Mouse (Mus musculus) forebrain, embryonic 14.5 days (tissue): ENCODE measurements around the gene Anks1b. TPM values are rescaled to one million over a fixed set of nuclear protein-coding genes. Genes with fewer than 3 reads are reported as not detected.
"Not testable (repeated sequence)": the region's sequence is repeated elsewhere in the genome, so short reads cannot be mapped to it uniquely, and the experiment has no call there.

ENCODE experiments used
- ATAC-seq: fragments of 200-750 bp; cut with Nextera tagmentation; 2 replicates; pipeline ENCODE4 v1.8.0; 2017; ENCODE audit warnings: mild to moderate bottlenecking, moderate library complexity
- DNase-seq: peaks from one replicate; pipeline ENCODE4 v3.0.0-alpha.2; 2015; ENCODE audit warnings: low spot score
- H3K27ac ChIP-seq: fragments of 300-500 bp; sonication (generic); 2 replicates; pipeline ENCODE4 v1.5.1; 2014; ENCODE audit warnings: low read depth, mild to moderate bottlenecking, control low read depth, low read length, moderate library complexity
- H3K27me3 ChIP-seq: fragments of 300-500 bp; sonication (generic); replicated peaks from 2 replicates; pipeline ENCODE4 v1.6.1; 2014; ENCODE audit warnings: low read length, control low read depth, mixed read lengths; ENCODE audit not compliant: control insufficient read depth, insufficient read depth
- H3K36me3 ChIP-seq: fragments of 300-500 bp; sonication (generic); 2 replicates; pipeline ENCODE4 v1.6.1; 2014; ENCODE audit warnings: low read length, control low read depth; ENCODE audit not compliant: control insufficient read depth, insufficient read depth
- H3K4me1 ChIP-seq: fragments of 300-500 bp; sonication (generic); 2 replicates; pipeline ENCODE4 v1.6.1; 2014; ENCODE audit warnings: antibody characterized with exemption, low read length, control low read depth; ENCODE audit not compliant: control insufficient read depth, insufficient read depth
- H3K4me2 ChIP-seq: fragments of 300-500 bp; sonication (generic); 2 replicates; pipeline ENCODE4 v1.6.1; 2014; ENCODE audit warnings: mild to moderate bottlenecking, control low read depth, low read length
- H3K4me3 ChIP-seq: fragments of 300-500 bp; sonication (generic); 2 replicates; pipeline ENCODE4 v1.5.1; 2014; ENCODE audit warnings: low read depth, low read length, control low read depth
- H3K9ac ChIP-seq: fragments of 300-500 bp; sonication (generic); 2 replicates; pipeline ENCODE4 v1.6.1; 2014; ENCODE audit warnings: mild to moderate bottlenecking, low read length, control low read depth, moderate library complexity
- H3K9me3 ChIP-seq: fragments of 300-500 bp; sonication (generic); replicated peaks from 2 replicates; pipeline ENCODE4 v1.6.1; 2016; ENCODE audit warnings: low read length, control low read depth, mixed read lengths; ENCODE audit not compliant: control insufficient read depth
- WGBS: fragments of 180-500 bp; shearing (Covaris S2); extraction: QIAGEN DNeasy Blood & Tissue Kit; methylation state at CpG from one replicate; pipeline ENCODE4 v1.1.7; 2014; 5-methylcytosine and 5-hydroxymethylcytosine counted together
- polyA plus RNA-seq: library from polyadenylated mRNA; unstranded; fragments of >200 nt; fragmentation: Nextera tagmentation; extraction: Ambion mirVana; gene quantifications from 2 replicates; pipeline ENCODE4 v1.2.1, GENCODE M21; 2014

Gene Anks1b
- polyA plus RNA-seq, 1 experiment from 2014 or later, result 36.0 TPM

DNA sequence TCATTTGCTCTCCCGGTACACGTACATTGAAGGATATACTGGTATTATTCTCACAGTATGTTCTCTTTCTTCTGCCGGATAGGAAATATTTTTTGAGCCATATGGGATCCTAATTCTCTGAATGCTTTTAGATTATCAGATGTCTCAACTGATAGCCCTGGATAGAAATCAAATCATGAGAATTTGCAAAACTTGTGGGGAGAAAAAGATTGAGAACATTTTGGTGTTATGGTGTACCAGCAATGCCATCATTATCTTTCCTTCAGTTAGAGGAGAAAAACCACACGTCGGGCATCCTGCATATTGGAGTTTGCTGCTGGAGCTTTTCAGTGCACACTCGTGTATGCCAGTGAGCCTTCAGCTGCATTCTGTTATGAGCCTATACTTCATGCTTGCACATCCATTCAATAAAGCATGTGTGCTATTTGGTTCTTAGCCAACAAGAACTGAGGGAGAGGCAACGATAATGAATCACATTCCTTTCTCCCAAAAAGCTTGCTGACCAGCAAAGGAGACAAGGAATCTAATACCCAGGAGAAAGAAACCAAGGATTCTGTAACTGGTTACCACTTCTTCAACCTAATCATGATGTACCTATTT lies 756.9 kb downstream of the Anks1b start:
- DNase-seq, result peak; percentile 20
- WGBS, result 80% methylated on average over 7 of the region's 7 CpGs
- H3K4me3 ChIP-seq, result no peak overlapping the region

DNA sequence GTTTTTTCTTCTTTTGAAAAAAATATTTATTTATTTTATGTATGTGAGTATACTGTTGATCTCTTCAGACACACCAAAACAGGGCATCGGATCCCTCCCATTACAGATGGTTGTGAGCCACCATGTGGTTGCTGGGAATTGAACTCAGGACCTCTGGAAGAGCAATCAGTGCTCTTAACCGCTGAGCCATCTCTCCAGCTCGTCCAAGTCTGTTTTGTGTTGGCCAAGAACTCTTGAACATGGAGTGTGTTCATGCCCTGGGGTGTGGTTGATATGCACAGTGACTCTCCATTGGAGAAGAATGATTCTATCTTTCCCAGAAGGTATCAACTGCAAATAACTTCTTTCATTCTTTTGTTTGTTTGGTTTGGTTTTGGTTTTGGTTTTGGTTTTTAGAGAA lies 757.5 kb downstream of the Anks1b start:
- H3K9ac ChIP-seq, H3K36me3 ChIP-seq, H3K27me3 ChIP-seq, H3K4me3 ChIP-seq, DNase-seq, H3K4me2 ChIP-seq, H3K27ac ChIP-seq, H3K4me1 ChIP-seq, H3K9me3 ChIP-seq, ATAC-seq: not testable (repeated sequence)
- WGBS, result 87% methylated on average over 3 of the region's 3 CpGs

More for the DNA sequence above, 756.9 kb downstream of the Anks1b start:
- no peak overlapping the region for H3K4me2 ChIP-seq
- H3K36me3 ChIP-seq, result no peaks in the 10 kb centered on the region
- H3K27ac ChIP-seq, result no peak overlapping the region
- no peaks in the 10 kb centered on the region for H3K27me3 ChIP-seq
- H3K4me1 ChIP-seq, result no peaks in the 10 kb centered on the region
- no peak for ATAC-seq
- H3K9me3 ChIP-seq, result 0 out of 2 replicates have a peak, but pooled peaks cover 3% of the 10 kb centered on the region
- H3K9ac ChIP-seq, result no peak overlapping the region

DNA sequence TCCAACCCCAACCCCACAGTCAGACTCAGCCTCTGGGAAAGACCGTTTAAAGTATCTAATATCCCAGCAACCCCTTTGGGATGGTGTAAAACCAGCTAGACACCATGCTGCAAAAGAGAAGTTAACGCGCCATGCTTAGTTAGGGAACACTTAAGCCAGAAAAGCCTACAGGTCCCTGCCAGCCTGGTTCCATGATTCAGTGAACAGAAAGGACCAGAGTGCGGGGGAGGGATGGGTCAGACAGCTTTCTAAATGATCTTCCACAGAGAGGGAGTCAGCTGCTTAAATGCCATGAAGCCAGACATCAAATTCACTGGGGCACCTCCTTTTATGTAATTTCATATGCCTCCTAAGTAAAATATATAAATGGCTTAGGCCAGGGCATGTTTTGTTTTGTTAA lies 764.0 kb downstream of the Anks1b start:
- no peak overlapping the region for H3K4me3 ChIP-seq
- DNase-seq (no peak), ATAC-seq (no peak)
- H3K9ac ChIP-seq, result no peak overlapping the region
- no peak overlapping the region for H3K27ac ChIP-seq
- 0 out of 2 replicates have a peak, but pooled peaks cover 3% of the 10 kb centered on the region for H3K9me3 ChIP-seq
- H3K36me3 ChIP-seq, result no peaks in the 10 kb centered on the region
- WGBS, result 89% methylated on average over 4 of the region's 4 CpGs
- no peak overlapping the region for H3K4me2 ChIP-seq
- H3K27me3 ChIP-seq, result no peaks in the 10 kb centered on the region
- H3K4me1 ChIP-seq, result no peaks in the 10 kb centered on the region

DNA sequence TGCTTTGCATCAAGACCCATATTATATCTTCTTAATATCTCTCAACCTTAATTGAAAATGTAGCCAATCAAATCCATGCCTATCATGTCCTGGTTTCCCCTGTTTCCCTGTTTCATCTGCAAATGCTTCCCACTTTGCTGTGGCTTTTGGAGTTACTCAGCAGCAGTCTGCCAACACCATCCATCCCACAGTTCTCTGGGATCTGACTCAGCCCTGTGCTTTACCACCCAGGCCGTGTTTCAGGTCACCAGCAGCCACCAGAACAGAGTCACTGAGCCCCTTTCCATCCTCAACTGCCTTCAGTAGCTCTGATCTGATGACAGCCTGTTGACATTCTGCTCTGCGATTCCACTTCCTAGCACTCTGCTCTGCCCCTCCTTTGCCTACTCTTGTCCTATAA lies 776.4 kb downstream of the Anks1b start:
- WGBS, result 89% methylated on average over 2 of the region's 2 CpGs
- Histone ChIP-seq H3K4me3 (no peak overlapping the region), H3K4me2 (no peak overlapping the region), H3K9ac (no peak overlapping the region), H3K9me3 (no peaks in the 10 kb centered on the region), H3K27me3 (no peaks in the 10 kb centered on the region), H3K36me3 (no peaks in the 10 kb centered on the region), H3K27ac (no peak overlapping the region), H3K4me1 (no peaks in the 10 kb centered on the region)
- ATAC-seq, result no peak
- no peak for DNase-seq

DNA sequence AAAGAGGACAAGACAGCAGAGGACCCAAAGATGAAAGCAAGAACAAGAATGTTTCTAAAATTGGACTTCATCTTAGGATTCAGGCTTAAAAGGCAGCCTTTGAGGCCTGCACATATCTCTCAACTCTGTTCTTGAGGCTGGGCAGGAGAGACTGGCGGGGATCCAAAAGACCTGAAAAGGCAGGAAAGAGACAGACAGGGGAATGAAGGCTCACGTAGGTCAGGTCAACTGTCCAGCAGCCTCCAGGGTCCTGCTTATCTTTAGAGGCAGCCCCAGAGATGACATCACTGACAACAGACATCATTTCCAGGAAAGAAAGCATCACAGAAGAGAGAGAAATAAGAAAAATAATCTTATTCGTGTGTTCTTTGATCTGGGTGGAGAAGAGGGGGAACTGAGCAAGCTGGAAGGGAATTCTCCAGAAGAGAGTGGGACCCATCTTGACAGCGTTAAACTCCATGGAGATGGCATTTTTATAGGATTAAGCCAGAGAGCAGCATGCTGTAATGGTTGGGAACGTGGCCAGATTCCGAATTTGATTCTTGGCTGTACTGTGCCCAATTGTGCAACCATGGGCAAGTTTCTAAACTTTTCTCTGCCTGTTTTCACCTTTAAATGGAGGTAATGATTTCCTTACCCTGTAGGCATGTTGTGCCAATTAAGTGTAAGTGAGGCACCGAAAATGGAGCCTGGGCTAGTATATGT lies 784.3 kb downstream of the Anks1b start:
- no peak overlapping the region for H3K9ac ChIP-seq
- H3K36me3 ChIP-seq, result no peaks in the 10 kb centered on the region
- H3K27me3 ChIP-seq, result no peaks in the 10 kb centered on the region
- peak; percentile 77 for DNase-seq
- no peak overlapping the region for H3K4me3 ChIP-seq
- no peak overlapping the region for H3K4me2 ChIP-seq
- H3K27ac ChIP-seq, result no peak overlapping the region
- H3K4me1 ChIP-seq, result peaks cover 8% of the 10 kb centered on the region; the same call in 1 of the 2 replicates
- 38% methylated on average over 7 of the region's 7 CpGs for WGBS
- ATAC-seq, result peak; percentile 84
- no peaks in the 10 kb centered on the region for H3K9me3 ChIP-seq

DNA sequence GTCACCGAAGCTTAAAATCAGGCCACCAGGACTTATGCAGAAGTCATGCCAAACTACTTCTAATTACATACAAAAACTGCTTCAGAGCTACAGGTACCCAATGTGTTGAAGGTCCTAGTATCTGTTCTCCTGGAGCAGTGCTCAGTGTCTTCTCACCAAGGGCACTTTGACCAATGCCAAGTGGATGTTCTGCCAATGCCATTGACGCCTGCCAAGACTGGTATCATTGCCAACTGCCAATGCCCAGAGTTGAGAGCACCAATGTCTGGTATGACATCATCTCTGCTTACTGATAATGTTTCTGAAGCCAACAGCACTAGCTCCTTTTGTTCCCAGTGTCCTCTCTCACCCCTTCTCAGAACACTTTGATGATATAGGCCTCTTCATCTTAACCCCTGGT lies 793.4 kb downstream of the Anks1b start:
- H3K4me3 ChIP-seq, result no peak overlapping the region
- no peaks in the 10 kb centered on the region for H3K9me3 ChIP-seq
- H3K36me3 ChIP-seq, result no peaks in the 10 kb centered on the region
- WGBS, result 88% methylated on average over 2 of the region's 2 CpGs
- DNase-seq (no peak), ATAC-seq (no peak)
- no peaks in the 10 kb centered on the region for H3K27me3 ChIP-seq
- no peak overlapping the region for H3K9ac ChIP-seq
- no peak overlapping the region for H3K4me2 ChIP-seq
- no peaks in the 10 kb centered on the region for H3K4me1 ChIP-seq
- H3K27ac ChIP-seq, result no peak overlapping the region

DNA sequence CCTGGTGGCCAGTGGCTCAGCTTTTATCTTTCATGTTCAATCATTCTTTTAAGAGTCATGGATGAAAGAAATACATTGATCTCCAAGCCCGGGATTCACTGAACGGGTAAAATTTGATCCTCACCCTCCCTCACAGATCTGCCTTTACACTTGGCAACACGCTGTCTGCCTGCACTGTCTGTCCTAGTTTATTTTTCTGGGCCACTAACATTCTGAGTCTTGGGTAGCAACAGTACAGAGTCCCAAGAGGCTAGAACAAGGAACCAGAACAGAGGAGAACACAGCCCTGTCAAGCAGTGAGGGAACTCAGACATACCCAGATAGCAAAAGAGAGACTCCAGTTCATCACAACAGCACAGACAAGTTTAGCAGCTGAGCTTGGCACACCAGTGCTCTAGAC lies 797.0 kb downstream of the Anks1b start:
- Histone ChIP-seq H3K27me3 (no peaks in the 10 kb centered on the region), H3K4me1 (no peaks in the 10 kb centered on the region), H3K4me2 (no peak overlapping the region), H3K9me3 (no peaks in the 10 kb centered on the region), H3K36me3 (no peaks in the 10 kb centered on the region), H3K4me3 (no peak overlapping the region), H3K27ac (no peak overlapping the region), H3K9ac (no peak overlapping the region)
- ATAC-seq, result no peak
- 92% methylated on average over 3 of the region's 3 CpGs for WGBS
- DNase-seq, result no peak

DNA sequence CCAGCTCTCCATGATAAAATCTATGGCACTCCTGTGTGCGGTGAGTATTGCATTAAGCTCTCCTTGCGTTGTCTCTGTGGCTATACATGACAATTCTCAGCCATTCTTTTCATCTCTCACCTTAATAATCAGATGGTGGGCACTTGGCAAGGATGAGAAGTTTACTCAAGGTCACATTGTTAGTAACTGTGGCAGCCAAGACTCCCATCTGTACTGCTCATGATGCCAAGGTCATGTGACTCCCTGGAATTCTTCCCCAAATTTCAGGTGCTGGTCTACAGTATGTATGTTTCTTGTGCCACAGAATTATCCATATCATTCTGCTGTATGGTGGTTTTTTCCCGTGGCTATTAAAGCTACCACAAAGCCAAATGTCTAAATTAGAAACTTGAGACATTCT lies 798.8 kb downstream of the Anks1b start:
- H3K4me2 ChIP-seq, result no peak overlapping the region
- ATAC-seq (no peak), DNase-seq (no peak)

DNA sequence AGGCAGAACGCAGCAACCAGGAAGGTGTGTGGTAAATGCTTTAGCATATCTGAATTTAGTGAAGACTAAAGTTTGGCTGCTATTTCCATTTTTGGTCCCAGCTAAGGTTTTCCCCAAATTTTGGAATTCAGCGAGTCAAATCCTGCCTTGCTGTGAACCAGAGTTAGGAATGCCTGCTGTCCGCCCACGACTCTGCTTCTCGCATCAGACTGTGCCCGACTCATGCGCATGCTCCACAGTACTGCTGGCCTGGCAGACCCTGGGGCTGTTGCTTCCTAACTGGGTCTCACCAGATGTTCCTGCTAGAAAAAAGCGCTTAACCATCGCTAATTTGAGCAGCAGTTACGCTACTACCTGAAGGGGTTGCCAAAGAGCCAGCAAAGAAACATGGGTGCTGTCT lies 801.1 kb downstream of the Anks1b start:
- Histone ChIP-seq H3K4me2 (no peak overlapping the region), H3K36me3 (no peaks in the 10 kb centered on the region), H3K9ac (no peak overlapping the region), H3K4me1 (no peaks in the 10 kb centered on the region), H3K9me3 (no peaks in the 10 kb centered on the region), H3K4me3 (no peak overlapping the region), H3K27me3 (no peaks in the 10 kb centered on the region), H3K27ac (no peak overlapping the region)
- WGBS, result 88% methylated on average over 10 of the region's 10 CpGs
- no peak for DNase-seq
- no peak for ATAC-seq

More for the DNA sequence above, 798.8 kb downstream of the Anks1b start:
- WGBS, result 84% methylated on average over 3 of the region's 3 CpGs
- Histone ChIP-seq H3K9ac (no peak overlapping the region), H3K4me3 (no peak overlapping the region), H3K4me1 (no peaks in the 10 kb centered on the region), H3K27ac (no peak overlapping the region), H3K27me3 (no peaks in the 10 kb centered on the region), H3K9me3 (no peaks in the 10 kb centered on the region), H3K36me3 (no peaks in the 10 kb centered on the region)
